Mouse (Mus musculus): ENCODE results near the gene Prok2. TPM values are rescaled to one million over a fixed set of nuclear protein-coding genes. Genes with fewer than 3 reads are reported as not detected.
A peak's percentile ranks its signal among the peaks of the same experiment; 100 is the strongest.

The Prok2 gene
- total and polyA plus RNA-seq, 3 experiments = not detected

DNA sequence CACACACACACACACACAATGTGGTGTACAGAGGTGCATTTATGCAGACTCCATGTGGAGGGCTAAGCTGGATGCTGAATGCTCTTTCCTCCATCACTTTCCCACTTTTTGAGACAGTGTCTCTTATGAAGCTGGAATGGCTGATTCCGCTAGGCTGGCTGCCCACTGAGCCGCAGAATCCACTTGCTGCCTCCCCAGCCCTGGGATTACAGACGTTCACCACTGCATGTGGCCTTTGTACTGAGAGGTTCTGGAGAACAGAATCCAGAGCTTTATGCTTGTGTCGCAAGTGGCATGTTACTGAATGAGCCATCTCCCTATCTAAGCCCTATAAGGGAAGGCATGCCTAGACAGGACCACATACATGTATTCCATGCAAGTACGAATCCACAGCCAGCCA is 12.9 kb downstream of the Prok2 start:
- DNase-seq = no peak
- H3K4me1 ChIP-seq (ENCODE audit: control insufficient read depth, insufficient read depth, low read length) = no peaks in the 10 kb centered on the region
- H3K79me2 ChIP-seq (replicated peaks; ENCODE audit: control insufficient read depth, insufficient read depth, low read length) = no peaks in the 10 kb centered on the region
- H3K27ac ChIP-seq = no peak overlapping the region
- H3K4me3 ChIP-seq = no peak overlapping the region
- H3K27me3 ChIP-seq (ENCODE audit: control insufficient read depth, insufficient read depth, low read length) = no peaks in the 10 kb centered on the region
- no peak overlapping the region for H3K9ac ChIP-seq (ENCODE audit: low read depth, low read length)
- intact Hi-C loops (cut with DNase I) = no loop called here
- no peak for TF ChIP-seq CTCF (IDR thresholded peaks at IDR 0.05)
- TF ChIP-seq POLR2A (IDR thresholded peaks at IDR 0.05; ENCODE audit: insufficient read depth, low read depth, low read length) = no peak
- TF ChIP-seq EP300 (IDR thresholded peaks at IDR 0.05; ENCODE audit: insufficient read depth, low read depth, low read length) = no peak
- no peaks in the 10 kb centered on the region for H3K36me3 ChIP-seq (ENCODE audit: control insufficient read depth, insufficient read depth, low read length)
- WGBS = 81% methylated on average over 5 of the region's 5 CpGs

- Histone ChIP-seq H3K27me3 (ENCODE audit: control insufficient read depth, insufficient read depth, low read length) (no peaks in the 10 kb centered on the region), H3K36me3 (ENCODE audit: control insufficient read depth, insufficient read depth, low read length) (no peaks in the 10 kb centered on the region), H3K4me3 (no peak overlapping the region), H3K79me2 (replicated peaks; ENCODE audit: control insufficient read depth, insufficient read depth, low read length) (no peaks in the 10 kb centered on the region), H3K27ac (no peak overlapping the region), H3K4me1 (ENCODE audit: control insufficient read depth, insufficient read depth, low read length) (no peaks in the 10 kb centered on the region), H3K9ac (ENCODE audit: low read depth, low read length) (no peak overlapping the region)
- intact Hi-C loops (cut with DNase I) = no loop called here
- DNase-seq = no peak
- no peak for TF ChIP-seq CTCF (IDR thresholded peaks at IDR 0.05)
- no peak for TF ChIP-seq POLR2A (IDR thresholded peaks at IDR 0.05; ENCODE audit: insufficient read depth, low read depth, low read length)
- TF ChIP-seq EP300 (IDR thresholded peaks at IDR 0.05; ENCODE audit: insufficient read depth, low read depth, low read length) = no peak
- WGBS = 68% methylated on average over 11 of the region's 11 CpGs
These were observed 14.6 kb downstream of the Prok2 start for GRCm38 (mm10) chr6:99711576-99712101.

GRCm38 (mm10) chr6:99700484-99700883 is 25.7 kb downstream of the Prok2 start:
- Histone ChIP-seq H3K27me3 (ENCODE audit: control insufficient read depth, insufficient read depth, low read length) (no peaks in the 10 kb centered on the region), H3K4me1 (ENCODE audit: control insufficient read depth, insufficient read depth, low read length) (no peaks in the 10 kb centered on the region), H3K79me2 (replicated peaks; ENCODE audit: control insufficient read depth, insufficient read depth, low read length) (no peaks in the 10 kb centered on the region), H3K36me3 (ENCODE audit: control insufficient read depth, insufficient read depth, low read length) (no peaks in the 10 kb centered on the region), H3K27ac (no peak overlapping the region), H3K4me3 (no peak overlapping the region), H3K9ac (ENCODE audit: low read depth, low read length) (no peak overlapping the region)
- intact Hi-C loops (cut with DNase I) = no loop called here
- 76% methylated on average over 3 of the region's 3 CpGs for WGBS
- no peak for DNase-seq
- TF ChIP-seq POLR2A (IDR thresholded peaks at IDR 0.05; ENCODE audit: insufficient read depth, low read depth, low read length) = no peak

GRCm38 (mm10) chr6:99692916-99693841 is 33.0 kb downstream of the Prok2 start:
- TF ChIP-seq POLR2A (IDR thresholded peaks at IDR 0.05; ENCODE audit: insufficient read depth, low read depth, low read length) = no peak
- no peak for TF ChIP-seq EP300 (IDR thresholded peaks at IDR 0.05; ENCODE audit: insufficient read depth, low read depth, low read length)
- TF ChIP-seq CTCF (IDR thresholded peaks at IDR 0.05) = no peak
- intact Hi-C loops (cut with DNase I) = no loop called here
- H3K4me1 ChIP-seq (ENCODE audit: control insufficient read depth, insufficient read depth, low read length) = no peaks in the 10 kb centered on the region
- H3K9ac ChIP-seq (ENCODE audit: low read depth, low read length) = peak overlapping the region; percentile 87
- H3K27ac ChIP-seq = no peak overlapping the region
- H3K79me2 ChIP-seq (replicated peaks; ENCODE audit: control insufficient read depth, insufficient read depth, low read length) = no peaks in the 10 kb centered on the region
- H3K27me3 ChIP-seq (ENCODE audit: control insufficient read depth, insufficient read depth, low read length) = peaks cover 9% of the 10 kb centered on the region
- no peak for DNase-seq
- peak overlapping the region; percentile 55 for H3K4me3 ChIP-seq
- 3% methylated on average over 110 of the region's 110 CpGs for WGBS
- no peaks in the 10 kb centered on the region for H3K36me3 ChIP-seq (ENCODE audit: control insufficient read depth, insufficient read depth, low read length)

- no peaks in the 10 kb centered on the region for H3K36me3 ChIP-seq (ENCODE audit: control insufficient read depth, insufficient read depth, low read length)
- TF ChIP-seq POLR2A (IDR thresholded peaks at IDR 0.05; ENCODE audit: insufficient read depth, low read depth, low read length) = no peak
- no peak for TF ChIP-seq CTCF (IDR thresholded peaks at IDR 0.05)
- no peak for TF ChIP-seq EP300 (IDR thresholded peaks at IDR 0.05; ENCODE audit: insufficient read depth, low read depth, low read length)
- H3K4me3 ChIP-seq = peak within 1 kb of the TSS; percentile 55
- under 1% methylated on average over 94 of the region's 112 CpGs for WGBS
- no peaks in the 10 kb centered on the region for H3K79me2 ChIP-seq (replicated peaks; ENCODE audit: control insufficient read depth, insufficient read depth, low read length)
- DNase-seq = peak; percentile 27 to 29
- H3K27me3 ChIP-seq (ENCODE audit: control insufficient read depth, insufficient read depth, low read length) = peaks cover 9% of the 10 kb centered on the region
- intact Hi-C loops (cut with DNase I) = no loop called here
- H3K9ac ChIP-seq (ENCODE audit: low read depth, low read length) = peak within 1 kb of the TSS; percentile 87
- H3K27ac ChIP-seq = no peak within 1 kb of the TSS
- H3K4me1 ChIP-seq (ENCODE audit: control insufficient read depth, insufficient read depth, low read length) = no peaks in the 10 kb centered on the region
These were observed 33.8 kb downstream of the Prok2 start, which contains the start of gene Gpr27 for GRCm38 (mm10) chr6:99692206-99692915. Gene Gpr27 (plus strand): TSS chr6:99692679.
